Mouse (Mus musculus) lung, postnatal 25 days (tissue): ENCODE measurements at regions not wholly inside any gene's neighbourhood (a gene's known extent, or its start where the extent isn't known, plus 50 kb on each side); places are given as distances from the start of the nearest gene placed in this dataset.

Source experiments
- DNase-seq: peaks from one replicate; pipeline ENCODE4 v3.0.0; 2022; ENCODE audit warnings: low spot score

- DNase-seq = no peak
Observed at GRCm38 (mm10) chr1:73727781-73728180, 396.5 kb downstream of the Tns1 start.

- DNase-seq = no peak
Observed at GRCm38 (mm10) chr1:73726658-73727057, 397.6 kb downstream of the Tns1 start.

GRCm38 (mm10) chr1:73725486-73725885, 398.8 kb downstream of the Tns1 start:
- no peak for DNase-seq

GRCm38 (mm10) chr1:73724551-73724950, 399.7 kb downstream of the Tns1 start:
- no peak for DNase-seq

GRCm38 (mm10) chr1:73721486-73722225, 402.6 kb downstream of the Tns1 start:
- DNase-seq = no peak

- no peak for DNase-seq
Observed at GRCm38 (mm10) chr1:73718421-73718820, 405.8 kb downstream of the Tns1 start.

- DNase-seq = no peak
Observed at GRCm38 (mm10) chr1:73717401-73717800, 406.8 kb downstream of the Tns1 start.

GRCm38 (mm10) chr1:73716901-73717300, 407.3 kb downstream of the Tns1 start:
- no peak for DNase-seq

GRCm38 (mm10) chr1:73715571-73715970, 408.7 kb downstream of the Tns1 start:
- no peak for DNase-seq

- no peak for DNase-seq
Observed at GRCm38 (mm10) chr1:73702428-73702842, 421.8 kb downstream of the Tns1 start.

- DNase-seq = no peak
Observed at GRCm38 (mm10) chr1:73693537-73693936, 430.7 kb downstream of the Tns1 start.

- no peak for DNase-seq
Observed at GRCm38 (mm10) chr1:73685734-73686133, 438.5 kb downstream of the Tns1 start.

GRCm38 (mm10) chr1:73685066-73685465, 439.2 kb downstream of the Tns1 start:
- DNase-seq = no peak

GRCm38 (mm10) chr1:73684166-73684565, 440.1 kb downstream of the Tns1 start:
- DNase-seq = no peak

GRCm38 (mm10) chr1:73683132-73683888, 440.9 kb downstream of the Tns1 start:
- no peak for DNase-seq

- DNase-seq = no peak
Observed at GRCm38 (mm10) chr1:73681697-73682096, 442.6 kb downstream of the Tns1 start.

- DNase-seq = no peak
Observed at GRCm38 (mm10) chr1:73680829-73681228, 443.4 kb downstream of the Tns1 start.

- DNase-seq = no peak
Observed at GRCm38 (mm10) chr1:73673851-73674235, 450.4 kb downstream of the Tns1 start.

- no peak for DNase-seq
Observed at GRCm38 (mm10) chr1:73673191-73673850, 450.9 kb downstream of the Tns1 start.

- peak; percentile 3 for DNase-seq
Observed at GRCm38 (mm10) chr1:73672239-73672638, 452.0 kb downstream of the Tns1 start.

GRCm38 (mm10) chr1:73668691-73669090, 455.6 kb downstream of the Tns1 start:
- no peak for DNase-seq

GRCm38 (mm10) chr1:73663546-73663945, 460.7 kb downstream of the Tns1 start:
- DNase-seq = no peak

- DNase-seq = no peak
Observed at GRCm38 (mm10) chr1:73645011-73645410, 479.2 kb downstream of the Tns1 start.
